Mouse (Mus musculus) embryo, embryonic 11 days (tissue): ENCODE results near the gene Syn3.

Experiments
- DNase-seq: peaks from one replicate; pipeline ENCODE4 v3.0.0-alpha.2; 2015

Syn3 gene

DNA sequence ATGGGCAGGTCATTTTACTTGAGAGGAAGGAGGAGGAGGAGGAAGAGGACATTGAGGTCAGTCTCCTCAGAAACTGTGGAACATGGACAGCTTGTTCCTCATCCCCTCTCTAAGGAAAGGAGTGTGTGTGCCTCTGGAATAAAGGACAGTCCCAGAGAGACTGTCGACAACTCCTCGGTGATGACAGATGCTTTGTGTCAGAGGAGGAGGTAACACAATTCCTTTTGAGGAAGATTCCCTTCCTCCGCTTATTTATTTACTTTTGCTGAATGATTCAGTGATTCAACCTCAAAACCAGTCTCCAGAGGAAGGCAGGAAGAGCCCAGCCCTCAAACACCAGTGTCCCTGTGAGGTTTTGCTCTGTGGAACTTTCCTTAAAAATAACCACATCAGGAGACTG is 228.4 kb downstream of the Syn3 start:
- DNase-seq: no peak

DNA sequence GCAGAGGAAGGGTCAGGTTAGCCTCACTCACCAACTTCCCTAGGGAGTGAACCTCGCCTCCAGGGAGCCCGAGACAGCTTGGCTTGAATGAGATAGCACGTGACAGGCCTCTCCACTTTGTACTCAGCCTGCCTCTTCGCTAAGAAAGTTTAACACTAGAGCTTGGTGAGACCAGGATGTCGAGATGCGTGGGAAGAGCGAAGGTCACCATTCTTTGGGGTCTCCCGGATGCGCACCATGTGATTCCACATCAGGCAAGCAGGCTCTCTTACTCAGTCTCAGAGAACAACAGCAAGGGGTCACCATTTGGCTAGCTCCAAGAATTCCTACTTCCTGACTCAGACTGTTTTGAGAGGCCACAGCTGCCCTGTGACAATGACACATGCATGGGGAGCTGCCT is 234.1 kb downstream of the Syn3 start:
- DNase-seq: no peak

DNA sequence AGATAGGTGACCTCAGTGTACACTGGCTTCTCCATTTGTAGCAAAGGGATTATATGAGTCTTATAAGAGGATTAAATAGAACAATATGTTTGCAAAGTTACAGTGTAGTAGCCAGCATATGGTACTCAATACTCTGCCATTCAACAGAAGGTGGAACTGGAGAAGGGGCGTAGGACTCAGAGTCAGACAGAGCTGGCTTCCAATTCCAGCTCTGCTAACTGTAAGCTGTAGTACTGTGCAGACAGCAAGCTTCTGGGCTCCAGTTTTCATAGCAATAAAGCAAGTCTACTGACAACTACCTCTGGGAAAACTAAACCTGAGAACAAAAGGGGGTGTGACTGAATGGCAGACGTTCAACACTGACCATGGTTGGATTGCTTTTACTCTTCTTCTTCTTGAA is 237.0 kb downstream of the Syn3 start:
- no peak for DNase-seq

DNA sequence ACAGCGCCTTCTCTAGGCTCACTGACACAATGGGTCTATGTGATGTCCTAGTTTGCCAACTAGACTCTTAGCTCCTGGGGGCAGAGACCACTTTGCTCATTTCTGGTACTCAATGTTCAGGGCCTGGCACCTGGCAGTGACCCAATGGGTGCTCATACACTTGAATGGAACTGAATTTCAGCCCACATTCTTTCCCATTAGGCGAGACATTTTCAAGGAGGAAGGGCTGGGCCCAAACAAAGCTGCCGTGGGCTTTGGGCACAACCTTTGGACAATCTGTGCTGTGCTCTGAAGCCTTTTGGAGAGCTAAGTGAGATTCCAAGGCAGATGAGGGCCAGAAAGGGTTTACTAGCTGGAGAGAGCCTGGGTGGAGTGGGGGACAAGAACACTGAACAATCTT is 239.7 kb downstream of the Syn3 start:
- no peak for DNase-seq

DNA sequence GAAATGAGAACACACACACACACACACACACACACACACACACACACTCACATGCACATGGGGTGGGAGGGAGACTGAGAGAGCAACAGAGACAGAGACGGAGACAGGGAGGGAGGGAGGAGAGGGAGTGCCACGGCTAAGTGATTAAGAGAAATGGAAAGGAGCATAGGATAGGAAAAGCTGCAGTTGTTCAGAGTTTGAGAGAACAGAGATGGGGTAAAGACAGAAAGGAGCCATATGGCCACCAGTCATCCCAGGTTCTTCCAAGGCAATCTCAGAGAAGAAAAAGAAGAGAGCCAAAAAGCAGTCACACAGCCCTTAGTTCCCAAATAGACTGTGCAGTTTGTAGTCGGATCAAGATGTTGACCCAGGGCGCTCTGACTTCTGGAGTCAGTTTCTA is 240.7 kb downstream of the Syn3 start:
- DNase-seq: no peak

DNA sequence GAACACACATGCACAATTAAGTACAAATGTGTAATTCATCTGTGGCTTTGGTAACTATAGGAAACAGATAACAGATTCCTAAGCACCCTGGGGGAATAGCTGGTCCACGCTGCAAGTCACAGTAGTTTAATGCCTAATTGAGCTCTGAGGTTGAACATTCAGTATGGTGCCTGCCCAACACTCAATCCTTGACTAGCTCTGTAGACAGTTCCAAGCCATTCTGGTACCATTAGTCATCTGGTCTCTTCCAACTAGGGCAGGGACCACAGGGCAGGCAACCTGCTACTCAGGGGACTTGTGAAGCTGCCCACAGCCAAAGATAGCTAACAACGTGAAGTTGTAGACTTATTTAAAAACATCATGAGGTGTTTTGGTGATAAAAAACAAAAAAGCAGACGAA is 241.7 kb downstream of the Syn3 start:
- DNase-seq: no peak

DNA sequence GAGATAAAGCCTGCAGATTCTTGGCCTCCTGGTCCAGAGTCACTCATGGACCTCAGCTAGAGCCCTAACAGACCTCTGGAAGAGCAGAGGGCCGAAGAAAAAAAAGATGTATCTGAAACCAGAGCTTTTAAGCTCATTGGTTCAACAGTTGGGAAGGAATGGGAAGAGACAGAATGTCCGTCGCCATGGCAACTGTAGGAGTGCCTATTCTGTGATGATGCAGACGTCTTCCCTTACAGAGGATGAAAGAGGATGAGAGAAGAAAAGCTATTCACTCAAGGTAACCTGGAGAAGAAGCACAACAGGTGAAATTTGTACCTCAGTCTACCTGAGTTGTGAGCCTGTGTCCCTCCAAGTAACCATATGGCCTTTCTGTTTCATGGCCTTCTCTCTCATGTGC is 242.5 kb downstream of the Syn3 start:
- DNase-seq: peak; percentile 36

DNA sequence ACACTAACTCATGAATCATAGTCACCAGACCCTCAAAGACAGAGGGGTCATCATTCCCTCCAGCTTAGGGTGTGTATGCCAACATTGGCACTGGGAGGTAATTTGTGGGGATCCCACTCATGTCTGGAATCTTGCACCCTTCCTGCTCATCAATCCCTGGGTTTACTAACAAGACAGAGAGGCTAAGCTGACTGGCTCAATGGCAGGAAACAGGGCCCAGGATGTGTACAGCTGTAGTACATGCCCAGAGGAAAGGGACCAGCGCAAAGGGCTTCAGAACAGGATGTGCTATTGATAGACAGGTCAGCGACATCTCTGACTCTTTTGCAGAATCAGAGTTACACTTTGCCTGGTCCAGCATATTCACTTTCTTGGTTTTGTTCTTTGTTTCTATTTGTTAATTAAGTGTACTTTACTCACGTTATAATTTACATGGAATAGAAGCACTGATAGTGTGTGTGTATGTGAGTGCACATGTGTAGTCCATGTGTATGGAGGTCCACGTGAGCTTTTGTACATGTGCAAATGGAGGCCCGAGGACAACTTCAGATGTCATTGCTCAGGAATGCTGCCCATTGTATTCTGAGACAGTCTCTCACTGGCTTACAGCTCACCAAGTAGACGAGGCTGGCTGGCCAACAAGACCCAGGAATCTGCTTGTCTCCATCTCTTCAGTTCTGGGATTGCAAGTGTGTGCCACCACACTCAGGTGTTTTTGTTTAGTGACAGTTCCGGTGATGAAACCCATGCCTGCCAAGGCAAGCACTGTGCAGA is 248.4 kb downstream of the Syn3 start:
- no peak for DNase-seq

DNA sequence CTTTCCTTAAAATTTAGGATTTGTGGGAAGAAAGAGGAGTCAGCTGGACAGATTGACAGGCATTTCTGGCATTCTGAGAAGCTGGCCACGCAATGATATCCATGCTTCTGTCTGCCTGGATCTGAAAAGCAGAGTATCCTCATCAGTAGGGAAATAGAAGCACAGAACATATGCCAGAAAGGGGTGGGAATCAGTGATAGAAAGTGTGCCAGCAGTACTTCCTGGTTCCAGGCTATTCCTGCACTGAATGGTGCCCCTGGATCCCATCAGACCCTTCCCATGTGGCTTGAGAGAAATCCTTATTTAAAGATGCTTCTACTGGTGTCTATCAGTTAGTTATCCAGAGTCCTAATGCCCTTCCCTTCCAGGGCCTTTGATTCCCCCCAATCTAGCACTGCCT is 249.4 kb downstream of the Syn3 start:
- no peak for DNase-seq

DNA sequence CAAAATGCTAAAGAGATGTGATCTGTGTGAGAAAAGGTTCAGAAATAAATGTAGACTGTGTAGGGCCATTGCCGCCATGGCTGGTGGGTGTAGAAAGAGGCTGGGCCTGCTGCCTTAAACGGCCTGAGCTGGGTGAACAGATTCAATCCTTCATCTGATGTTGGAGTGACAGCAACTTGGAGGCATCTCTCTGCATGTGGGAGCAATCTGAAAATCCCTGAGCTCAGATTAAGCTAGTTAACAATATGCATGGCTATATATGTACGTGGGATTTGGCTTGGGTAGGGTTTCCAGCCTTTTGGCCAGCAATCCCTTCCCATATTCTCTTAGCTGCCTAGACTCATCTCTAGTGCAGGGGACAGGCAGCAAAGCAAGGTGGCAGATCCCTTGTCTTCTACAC is 249.9 kb downstream of the Syn3 start:
- DNase-seq: no peak

DNA sequence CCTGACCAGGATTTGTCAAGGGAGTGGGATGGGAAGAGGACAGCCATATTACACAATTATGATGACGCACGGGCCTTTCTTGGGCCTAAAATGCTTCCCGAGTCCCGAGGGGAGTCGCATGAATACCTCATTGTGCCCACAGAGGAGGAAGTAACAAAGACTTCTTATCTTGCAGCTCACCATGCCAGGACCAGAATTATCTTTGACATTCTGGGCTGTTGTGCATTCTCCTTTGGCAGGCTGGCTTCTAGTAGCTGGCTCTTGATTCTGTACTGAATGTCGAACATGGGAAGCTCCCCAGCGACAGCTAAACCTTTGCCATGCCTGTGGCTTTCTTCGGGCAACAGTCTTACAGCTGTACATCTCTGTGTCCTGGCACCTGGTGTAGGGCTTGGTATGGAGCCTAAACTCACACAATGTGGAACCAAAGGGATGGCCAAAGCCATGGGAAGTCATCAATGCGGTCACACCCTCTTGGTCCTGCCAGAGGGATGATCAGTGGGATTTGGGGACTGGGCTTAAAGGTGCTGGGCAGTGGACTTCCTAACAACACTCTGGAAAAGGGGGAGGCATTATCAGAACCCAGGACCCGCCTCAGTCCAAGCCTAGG is 250.5 kb downstream of the Syn3 start:
- no peak for DNase-seq

DNA sequence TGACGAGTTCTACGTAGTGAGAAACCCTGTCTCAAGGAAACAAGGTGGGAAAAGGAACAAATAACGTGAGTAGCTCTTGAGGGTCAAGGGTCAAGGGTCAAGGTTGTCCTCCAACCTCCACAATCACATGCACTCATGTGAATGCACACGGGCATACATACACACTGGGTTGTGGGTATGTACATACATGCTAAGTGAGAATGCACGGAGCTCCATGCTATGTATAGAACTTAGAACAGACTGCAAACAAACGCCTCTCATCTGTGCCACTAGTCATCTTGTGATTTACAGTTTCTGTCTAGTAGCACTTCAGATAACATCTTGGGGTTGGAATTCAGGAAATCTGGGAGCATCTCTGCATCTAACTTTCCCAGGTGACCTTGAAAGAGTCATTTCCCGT is 253.3 kb downstream of the Syn3 start:
- DNase-seq: no peak

DNA sequence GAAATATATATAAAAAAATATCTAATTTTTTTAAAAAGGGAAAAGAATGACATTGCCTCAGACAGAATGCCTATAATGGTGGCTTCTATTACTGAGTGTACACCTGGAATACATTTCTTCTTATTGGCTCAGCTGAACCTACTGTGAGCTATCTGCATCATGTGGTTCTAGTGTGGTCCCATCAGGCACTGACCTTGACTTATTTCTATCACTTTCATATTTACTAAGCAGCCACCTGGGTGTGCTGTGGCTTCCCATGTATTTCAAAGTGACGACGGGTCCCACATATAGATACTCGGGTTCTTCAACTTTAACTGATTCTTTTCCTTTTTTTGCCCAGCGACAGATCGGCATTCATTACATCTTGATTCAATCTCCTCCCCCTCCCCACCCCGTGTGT is 255.2 kb downstream of the Syn3 start:
- no peak for DNase-seq

DNA sequence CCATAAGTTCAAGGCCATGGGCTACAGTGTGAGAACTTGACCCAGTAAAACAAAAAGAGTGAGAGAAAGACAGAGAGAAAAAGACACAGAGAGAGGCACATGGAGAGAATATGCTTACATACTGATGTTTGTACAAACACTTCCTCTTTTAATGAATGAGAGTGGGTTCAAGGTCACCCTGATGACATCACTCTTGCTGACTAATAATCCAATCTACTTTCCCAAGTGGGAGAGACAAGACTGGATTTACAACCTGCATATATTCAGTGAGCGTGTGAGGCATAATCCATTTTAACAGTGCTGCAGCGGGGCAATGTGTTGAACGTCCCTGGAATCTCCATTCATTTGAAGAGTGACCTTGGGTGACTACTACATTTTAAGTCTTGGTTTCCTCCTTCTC is 256.0 kb downstream of the Syn3 start:
- no peak for DNase-seq

DNA sequence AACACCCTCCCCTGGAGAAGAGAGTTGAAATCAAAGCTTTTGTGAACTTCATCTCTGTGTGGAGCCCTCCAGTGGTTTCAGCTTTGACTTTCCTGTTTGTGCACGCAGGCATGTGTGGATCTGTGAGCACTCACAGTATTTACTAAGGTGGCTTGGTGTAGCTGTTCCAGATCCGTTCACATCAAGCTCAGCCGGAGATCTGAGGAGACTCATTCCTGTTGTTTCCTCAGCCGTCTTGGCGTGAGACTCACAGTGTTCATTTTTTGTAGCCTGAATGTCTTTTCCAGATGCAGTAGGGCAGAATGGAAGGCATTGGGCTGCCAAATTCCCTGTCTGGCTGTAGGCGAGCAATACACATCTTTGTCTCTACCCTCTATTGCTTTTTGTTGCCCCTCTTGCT is 268.7 kb downstream of the Syn3 start:
- no peak for DNase-seq

DNA sequence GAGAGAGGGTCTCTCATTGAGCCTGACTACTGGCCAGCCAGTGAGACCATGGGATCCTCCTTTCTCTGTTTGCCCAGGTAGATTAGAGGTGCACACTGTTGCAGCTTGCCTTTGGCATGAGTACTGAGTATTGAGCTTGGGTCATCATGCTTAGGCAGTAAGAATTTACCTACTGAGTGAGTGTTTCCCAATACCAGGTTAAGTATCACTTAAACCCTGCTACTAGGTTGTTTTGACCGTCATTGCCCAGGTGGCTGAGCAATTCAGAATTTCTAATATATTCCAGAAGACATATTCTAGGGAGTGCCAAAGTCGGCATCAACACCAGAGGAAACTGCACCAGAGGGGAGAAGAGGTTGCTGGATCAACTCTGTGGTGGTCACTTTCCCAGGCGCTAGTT is 273.2 kb downstream of the Syn3 start:
- DNase-seq: no peak

DNA sequence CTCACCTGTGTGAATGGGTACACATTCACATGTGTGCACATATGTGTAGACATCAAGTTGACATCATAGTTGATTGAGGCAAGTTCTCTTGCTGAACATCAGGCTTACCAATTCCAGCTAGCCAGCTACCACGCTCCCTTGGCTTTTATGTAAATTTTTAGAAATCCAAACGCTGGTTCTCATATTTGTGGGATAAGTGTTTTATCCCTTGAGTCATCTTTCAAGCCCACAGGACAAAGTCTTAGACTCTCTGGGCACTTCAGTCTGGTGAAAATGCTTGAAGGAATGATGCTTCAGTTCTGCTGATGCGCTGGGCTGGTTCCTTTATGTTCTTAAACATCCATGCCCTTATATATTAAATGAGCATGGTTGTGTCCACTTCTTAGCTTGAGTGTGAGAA is 279.7 kb downstream of the Syn3 start:
- no peak for DNase-seq

DNA sequence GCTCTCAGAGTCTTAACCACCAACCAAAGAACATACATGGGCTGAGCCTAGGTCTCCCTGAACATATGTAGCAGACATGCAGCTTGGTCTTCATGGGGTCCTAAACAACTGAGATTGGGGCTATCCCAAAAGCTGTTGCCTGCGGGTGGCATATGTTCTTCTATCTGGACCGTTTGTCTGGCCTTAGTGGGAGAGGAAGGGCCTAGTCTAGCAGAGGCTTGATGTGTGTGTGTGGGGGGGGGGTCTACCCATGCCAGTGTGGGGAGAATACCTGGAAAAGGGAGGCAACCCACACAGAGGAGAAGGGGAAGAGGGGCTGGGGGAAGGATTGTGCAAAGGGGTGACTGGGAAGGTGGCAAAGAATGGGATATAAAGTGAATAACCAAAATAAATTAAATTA is 281.9 kb downstream of the Syn3 start:
- DNase-seq: no peak

DNA sequence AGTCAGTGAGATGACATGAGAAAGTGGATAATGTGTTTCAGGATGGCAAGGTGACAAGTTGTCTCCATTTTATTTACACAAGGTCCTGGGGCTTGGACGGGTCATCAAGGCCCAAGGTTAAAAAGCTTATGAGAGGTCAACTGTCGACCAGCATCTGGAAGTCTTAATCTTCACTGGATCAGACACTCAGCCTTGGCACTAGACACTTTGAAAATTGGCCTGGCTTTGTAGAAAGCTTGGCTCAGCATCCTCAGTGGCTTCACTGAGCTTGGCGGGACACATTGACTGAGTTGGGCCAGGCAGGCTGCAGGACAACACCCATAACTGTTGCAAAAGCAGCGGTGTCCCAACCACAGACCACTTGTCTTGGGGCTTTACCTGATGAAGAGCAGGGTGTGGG is 286.6 kb downstream of the Syn3 start:
- no peak for DNase-seq

DNA sequence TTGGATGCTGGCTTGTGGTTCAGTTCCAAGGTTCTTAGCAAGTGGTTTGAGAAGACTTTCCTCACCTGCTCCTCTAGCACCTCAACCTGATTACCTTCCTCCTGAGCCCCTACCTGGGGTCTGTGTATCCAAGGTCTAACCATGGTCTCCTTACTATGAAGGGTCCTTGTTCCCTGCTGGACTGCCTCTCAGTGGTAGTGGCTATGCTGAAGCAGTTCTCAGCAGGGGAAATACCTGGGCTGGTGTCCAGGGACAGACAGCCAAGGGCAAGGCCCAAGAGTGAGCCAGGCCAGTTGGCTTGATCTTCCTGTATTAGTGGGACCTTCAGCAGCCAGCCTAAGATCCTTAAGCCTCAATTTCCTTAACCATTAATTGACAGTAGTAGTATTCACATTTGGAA is 294.8 kb downstream of the Syn3 start:
- no peak for DNase-seq

DNA sequence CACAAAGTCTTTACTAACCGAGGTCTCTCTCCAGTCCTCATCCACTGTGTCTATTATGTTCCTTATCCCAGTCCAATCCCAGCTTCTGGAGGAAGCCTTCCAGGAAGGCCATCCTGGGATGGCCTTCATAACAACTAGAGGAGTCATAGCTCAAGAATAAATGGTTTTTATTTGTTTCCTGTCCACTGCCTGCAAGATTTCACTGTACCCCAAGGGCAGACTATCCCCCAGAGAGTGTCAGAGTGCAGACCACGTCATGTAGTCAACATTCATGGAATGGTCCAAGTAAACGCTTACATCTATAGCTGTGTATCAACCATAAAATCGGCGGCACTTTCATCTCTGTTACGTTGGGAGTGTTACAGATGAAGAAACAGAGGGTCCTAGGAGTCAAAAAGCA is 295.5 kb downstream of the Syn3 start:
- DNase-seq: no peak

DNA sequence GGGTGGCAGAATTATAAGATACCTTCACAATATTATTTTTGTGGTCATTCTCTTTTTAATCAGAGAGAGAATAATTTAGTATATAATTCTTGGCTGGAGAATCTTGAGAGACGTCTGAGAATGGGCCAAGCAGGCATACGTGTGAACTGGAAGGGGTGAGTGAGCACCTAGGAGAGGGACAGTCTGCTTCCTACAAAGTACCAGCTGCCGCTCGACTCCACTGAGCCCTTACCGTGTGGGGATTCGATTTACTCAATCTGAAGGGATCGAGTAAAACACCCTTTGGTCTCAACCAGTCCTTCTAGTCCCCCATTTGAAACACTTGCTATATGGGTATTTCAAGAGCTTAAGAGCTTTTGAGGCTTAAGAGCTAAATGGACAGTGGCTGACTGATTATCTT is 296.9 kb downstream of the Syn3 start:
- DNase-seq: no peak

DNA sequence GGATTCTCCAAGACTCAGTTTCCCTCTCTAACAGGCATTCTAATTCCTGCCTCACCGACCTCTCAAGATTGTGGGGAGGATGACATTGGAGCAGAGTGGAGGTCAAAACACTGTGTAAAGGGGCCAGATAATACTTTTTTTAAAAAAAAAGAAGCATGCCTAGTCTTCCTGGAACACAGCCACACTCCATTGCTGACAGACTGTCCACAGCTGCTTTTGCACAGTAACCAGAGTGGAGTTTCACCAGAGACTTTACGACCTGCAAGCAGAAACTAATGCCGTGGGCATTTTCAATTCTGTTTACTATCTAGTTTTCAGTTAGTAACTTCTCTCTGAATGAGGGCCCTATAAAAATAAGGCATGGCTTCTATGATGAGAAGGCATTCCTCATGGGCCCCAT is 297.7 kb downstream of the Syn3 start:
- no peak for DNase-seq

DNA sequence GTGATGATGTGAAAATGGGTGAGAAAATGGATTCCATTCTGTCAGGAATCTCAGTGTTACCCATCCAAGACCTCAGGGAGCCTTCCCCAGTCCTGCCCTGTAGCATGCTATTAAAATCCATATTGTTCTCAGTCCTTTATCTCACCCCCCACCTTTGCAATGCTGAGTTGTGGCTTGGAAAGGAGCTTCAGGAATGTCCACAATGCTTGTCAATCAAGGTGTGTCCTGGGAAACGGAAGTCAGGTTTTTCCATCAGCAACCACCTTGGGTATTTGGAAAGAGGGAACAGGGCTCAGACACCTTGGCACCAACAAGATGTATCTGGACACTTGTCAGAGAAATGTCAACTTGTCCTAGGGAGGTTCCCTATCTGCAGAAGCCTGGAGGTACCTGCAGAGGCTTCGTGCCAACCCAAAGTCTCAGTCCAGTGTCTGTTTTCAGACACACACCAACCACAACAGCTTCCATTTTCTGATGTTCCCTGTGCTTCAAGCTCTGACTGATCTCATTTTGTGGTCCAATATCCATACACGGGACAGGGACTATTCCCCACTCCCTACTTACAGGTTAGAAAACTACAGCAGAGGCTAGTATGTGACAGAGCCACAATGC is 302.2 kb downstream of the Syn3 start:
- no peak for DNase-seq

DNA sequence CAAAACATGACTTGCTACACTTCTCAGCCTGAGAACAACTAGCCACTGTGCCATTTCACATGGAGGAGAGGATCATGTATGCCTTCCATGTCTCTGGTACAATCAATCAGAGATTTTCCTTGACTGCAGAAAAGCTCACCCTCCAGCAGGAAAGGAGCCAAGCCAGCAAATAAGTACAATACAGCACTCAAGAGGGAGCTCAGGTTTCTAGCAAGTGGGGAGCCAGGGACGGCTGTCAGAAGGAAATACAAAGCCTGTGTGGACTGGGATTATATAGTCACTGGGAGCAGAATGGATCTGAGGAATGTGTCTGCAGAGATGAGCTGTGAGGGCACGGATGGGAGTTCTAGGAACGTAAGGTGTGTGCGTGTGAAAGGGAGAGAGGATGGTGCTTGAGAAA is 304.0 kb downstream of the Syn3 start:
- DNase-seq: peak; percentile 6
